Mouse (Mus musculus) activated CD4-positive, CD25-positive, alpha-beta regulatory T cell (primary cell): ENCODE results near the gene Iqcj. TPM values are rescaled to one million over a fixed set of nuclear protein-coding genes. Genes with fewer than 3 reads are reported as not detected.

Experiments
- polyA plus RNA-seq, 2 experiments: library from polyadenylated mRNA; unstranded; fragments of 100-300 nt; shearing (Covaris generic); gene quantifications; one replicate each; pipeline ENCODE4 v1.2.1; 2017

Gene Iqcj
- not detected for polyA plus RNA-seq

GRCm38 (mm10) chr3:67892026-67892705 is at the start of gene Iqcj, which contains the start of gene Iqschfp:
TSS of gene Iqcj (plus strand) at chr3:67892220.
TSS of gene Iqschfp (plus strand) at chr3:67892232.

DNA sequence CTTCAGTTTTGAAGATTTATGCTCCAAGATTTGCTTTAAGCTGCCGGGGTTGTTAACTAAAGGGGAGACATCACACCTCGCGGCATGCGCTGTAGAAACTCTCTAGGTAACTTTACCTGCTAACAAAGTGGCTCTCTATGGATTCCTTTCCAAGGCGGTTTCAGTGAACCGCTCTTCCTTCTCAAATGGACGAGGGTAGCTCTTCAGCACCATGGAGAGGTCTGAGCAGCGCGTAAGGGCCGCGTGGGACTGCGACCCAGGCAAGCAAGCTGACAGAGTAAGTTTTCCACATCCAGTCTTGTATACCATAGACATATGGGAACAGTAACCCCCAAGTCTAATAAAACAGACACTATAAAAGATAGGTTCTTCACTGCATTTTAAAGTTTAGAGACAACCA is 172.7 kb downstream of the Iqcj start, which contains the start of gene Schip1:
TSS of gene Schip1 (plus strand) at position 72 of the 400 bp plus-strand sequence.

Other genes starting within 250 kb of the Iqcj start
- not detected for gene Iqschfp, start within 50 bp of the Iqcj start, polyA plus RNA-seq
- under 1 TPM in 1 of 2 experiments, not detected in 1; 0.22 TPM for gene Schip1, start 172.6 kb downstream of the Iqcj start, polyA plus RNA-seq